Mouse (Mus musculus) ES-Bruce4 (cell line): ENCODE results near the gene Ccdc60. TPM values are rescaled to one million over a fixed set of nuclear protein-coding genes. Genes with fewer than 3 reads are reported as not detected.
A peak's percentile ranks its signal among the peaks of the same experiment; 100 is the strongest.

ENCODE experiments used
- H3K27ac ChIP-seq: 2 replicates; pipeline ENCODE4 v1.5.1; 2012; ENCODE audit warnings: low read length, inconsistent platforms; ENCODE audit not compliant: insufficient read depth
- H3K27me3 ChIP-seq: 2 replicates; pipeline ENCODE4 v1.6.1; 2012; ENCODE audit warnings: mild to moderate bottlenecking, low read length, inconsistent platforms; ENCODE audit not compliant: control insufficient read depth, poor library complexity, insufficient read depth, severe bottlenecking
- H3K36me3 ChIP-seq: 2 replicates; pipeline ENCODE4 v1.6.1; 2012; ENCODE audit warnings: inconsistent platforms, mild to moderate bottlenecking, low read length, moderate library complexity; ENCODE audit not compliant: control insufficient read depth, poor library complexity, insufficient read depth, severe bottlenecking
- H3K4me1 ChIP-seq: one replicate; pipeline ENCODE4 v1.8.1; 2011; ENCODE audit warnings: low read length; ENCODE audit not compliant: control insufficient read depth, insufficient read depth
- H3K4me3 ChIP-seq: 2 replicates; pipeline ENCODE4 v1.5.1; 2011; ENCODE audit warnings: low read depth, mild to moderate bottlenecking, low read length
- H3K9ac ChIP-seq: 2 replicates; pipeline ENCODE4 v1.6.1; 2012; ENCODE audit warnings: low read depth, mild to moderate bottlenecking, inconsistent platforms; ENCODE audit not compliant: poor library complexity, severe bottlenecking
- H3K9me3 ChIP-seq: replicated peaks from 2 replicates; pipeline ENCODE4 v1.6.1; 2012; ENCODE audit warnings: mild to moderate bottlenecking, low read length, inconsistent platforms; ENCODE audit not compliant: control insufficient read depth, poor library complexity, insufficient read depth, severe bottlenecking
- CTCF ChIP-seq: IDR thresholded peaks from one replicate; pipeline ENCODE4 v1.8.1; 2011; ENCODE audit warnings: low read depth, low read length
- EP300 ChIP-seq: IDR thresholded peaks from 2 replicates; pipeline ENCODE4 v1.6.1; 2011; ENCODE audit warnings: low read depth, low read length; ENCODE audit not compliant: insufficient read depth
- POLR2A ChIP-seq: IDR thresholded peaks from one replicate; pipeline ENCODE4 v1.8.1; 2011; ENCODE audit warnings: low read length; ENCODE audit not compliant: insufficient read depth
- polyA plus RNA-seq: library from polyadenylated mRNA; stranded (reverse); fragments of >200 nt; gene quantifications from 2 replicates; pipeline ENCODE4 v1.2.4, GENCODE M21; 2011; ENCODE audit warnings: low read depth; ENCODE audit not compliant: missing spikeins, insufficient read depth, insufficient read length

The Ccdc60 gene
- polyA plus RNA-seq, 1 experiment, result 3.0 TPM

DNA sequence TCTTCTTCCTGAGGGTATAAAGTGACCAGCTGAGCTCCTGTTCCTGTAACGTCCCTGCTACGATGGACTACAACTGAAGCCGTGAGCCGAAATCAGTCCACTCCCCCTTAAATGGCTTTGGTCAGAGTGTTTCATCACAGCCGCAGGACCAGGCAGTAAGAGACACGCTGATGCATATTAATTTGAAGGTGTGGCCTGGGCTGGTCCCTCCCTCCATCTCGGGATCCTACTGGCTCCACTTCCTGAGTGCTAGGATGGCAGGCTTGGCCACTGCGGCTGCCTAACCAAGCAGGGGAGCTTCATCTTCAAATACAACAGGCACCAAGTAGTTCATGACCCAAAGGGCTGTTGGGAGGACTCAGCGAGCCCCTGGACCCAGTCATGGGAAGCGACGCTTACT, 94.3 kb downstream of the Ccdc60 start:
- H3K9me3 ChIP-seq, result no peaks in the 10 kb centered on the region
- H3K9ac ChIP-seq, result no peak overlapping the region
- H3K27ac ChIP-seq, result no peak overlapping the region
- H3K4me3 ChIP-seq, result peak overlapping the region; percentile 14
- no peaks in the 10 kb centered on the region for H3K36me3 ChIP-seq
- H3K27me3 ChIP-seq, result no peaks in the 10 kb centered on the region
- TF ChIP-seq CTCF (no peak), EP300 (no peak), POLR2A (no peak)
- H3K4me1 ChIP-seq, result peaks cover 2% of the 10 kb centered on the region

GRCm38 (mm10) chr5:116192693-116193092, 96.1 kb downstream of the Ccdc60 start:
- TF ChIP-seq POLR2A, result no peak
- peak; percentile 85 for TF ChIP-seq CTCF
- no peak overlapping the region for H3K4me3 ChIP-seq
- no peaks in the 10 kb centered on the region for H3K27me3 ChIP-seq
- H3K9ac ChIP-seq, result no peak overlapping the region
- H3K27ac ChIP-seq, result no peak overlapping the region
- peaks cover 2% of the 10 kb centered on the region for H3K4me1 ChIP-seq
- H3K36me3 ChIP-seq, result no peaks in the 10 kb centered on the region
- no peaks in the 10 kb centered on the region for H3K9me3 ChIP-seq

DNA sequence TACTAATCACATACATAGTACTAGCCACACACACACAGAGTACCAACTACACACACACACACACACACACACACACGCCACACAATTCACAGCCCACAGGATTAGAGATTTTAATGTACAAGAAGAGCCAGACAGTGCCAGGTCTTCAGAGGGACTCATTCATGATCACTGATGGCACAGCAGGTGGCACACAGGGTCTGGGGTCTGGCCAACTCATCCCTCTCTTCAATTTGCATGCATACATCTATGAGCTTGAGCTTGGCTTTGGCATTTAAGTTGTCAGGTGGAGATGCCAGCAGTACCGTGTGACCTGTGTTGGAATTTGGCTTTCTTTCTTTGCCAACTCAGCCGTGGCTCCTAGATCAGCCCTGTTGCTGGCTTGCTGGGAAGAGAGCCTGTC, 97.2 kb downstream of the Ccdc60 start:
- Histone ChIP-seq H3K9me3 (no peaks in the 10 kb centered on the region), H3K36me3 (no peaks in the 10 kb centered on the region), H3K9ac (no peak overlapping the region), H3K27me3 (no peaks in the 10 kb centered on the region), H3K4me1 (peaks cover 2% of the 10 kb centered on the region), H3K27ac (no peak overlapping the region), H3K4me3 (no peak overlapping the region)
- TF ChIP-seq CTCF, result no peak
- no peak for TF ChIP-seq EP300
- no peak for TF ChIP-seq POLR2A

DNA sequence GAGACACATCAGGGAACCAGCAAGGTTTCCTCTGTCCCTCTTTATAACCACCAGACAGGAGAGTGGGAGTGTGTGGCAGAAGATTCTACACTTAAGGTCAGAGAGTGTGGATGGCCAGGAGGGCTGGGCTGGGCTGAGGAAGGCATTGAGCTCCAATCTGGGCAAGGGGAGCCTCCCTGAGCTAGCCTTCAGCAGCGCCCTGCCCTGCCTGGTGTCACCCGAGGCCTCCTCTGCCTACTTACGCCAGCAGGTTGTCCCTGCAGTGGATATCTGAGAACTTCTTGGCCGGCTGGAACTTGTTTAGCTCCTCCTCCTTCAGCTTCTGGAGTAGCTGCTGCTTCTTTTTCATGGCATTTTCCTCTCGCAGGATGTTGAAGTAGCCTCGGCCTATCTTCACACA, 99.0 kb downstream of the Ccdc60 start:
- Histone ChIP-seq H3K9me3 (no peaks in the 10 kb centered on the region), H3K4me1 (peaks cover 2% of the 10 kb centered on the region), H3K27me3 (no peaks in the 10 kb centered on the region), H3K36me3 (no peaks in the 10 kb centered on the region), H3K9ac (no peak overlapping the region), H3K4me3 (no peak overlapping the region), H3K27ac (no peak overlapping the region)
- no peak for TF ChIP-seq POLR2A
- no peak for TF ChIP-seq CTCF
- TF ChIP-seq EP300, result no peak

DNA sequence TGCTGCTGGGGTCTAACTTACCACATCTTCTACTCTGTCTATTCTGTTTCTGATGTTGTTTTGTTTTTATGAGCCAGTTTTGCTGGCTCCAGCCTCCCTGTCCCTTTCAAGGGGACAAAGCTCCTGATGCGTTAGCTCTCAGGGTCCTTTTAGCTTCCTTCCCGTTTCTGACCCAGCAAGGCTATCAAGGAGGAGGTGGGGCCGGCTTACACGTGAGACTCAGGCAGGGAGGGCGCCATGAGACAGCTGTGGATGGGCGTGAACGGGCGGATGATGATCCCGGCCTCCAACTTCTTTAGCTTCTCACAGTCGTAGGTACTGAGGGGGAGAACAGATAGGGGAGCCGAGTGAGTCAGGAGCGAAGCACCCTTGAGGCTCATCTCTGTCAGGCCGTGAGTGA, 108.2 kb downstream of the Ccdc60 start:
- H3K36me3 ChIP-seq, result no peaks in the 10 kb centered on the region
- no peak overlapping the region for H3K27ac ChIP-seq

GRCm38 (mm10) chr5:116171721-116172120, 117.1 kb downstream of the Ccdc60 start:
- no peak overlapping the region for H3K4me3 ChIP-seq
- H3K4me1 ChIP-seq, result no peaks in the 10 kb centered on the region
- no peaks in the 10 kb centered on the region for H3K36me3 ChIP-seq
- TF ChIP-seq EP300, result no peak
- TF ChIP-seq POLR2A, result no peak
- TF ChIP-seq CTCF, result no peak
- no peak overlapping the region for H3K27ac ChIP-seq
- no peaks in the 10 kb centered on the region for H3K27me3 ChIP-seq
- peaks cover 3% of the 10 kb centered on the region; the same call in 1 of the 2 replicates for H3K9me3 ChIP-seq
- no peak overlapping the region for H3K9ac ChIP-seq

More for the DNA sequence above, 108.2 kb downstream of the Ccdc60 start:
- Histone ChIP-seq H3K9me3 (no peaks in the 10 kb centered on the region), H3K9ac (no peak overlapping the region), H3K27me3 (no peaks in the 10 kb centered on the region), H3K4me3 (no peak overlapping the region), H3K4me1 (peaks cover 5% of the 10 kb centered on the region)
- TF ChIP-seq CTCF, result no peak
- TF ChIP-seq EP300, result no peak
- no peak for TF ChIP-seq POLR2A
